Mouse (Mus musculus) C2C12 (cell line): ENCODE results near the gene Akap8l. TPM values are rescaled to one million over a fixed set of nuclear protein-coding genes. Genes with fewer than 3 reads are reported as not detected.

Experiments
- H3K27me3 ChIP-seq: one replicate; pipeline ENCODE4 v1.6.1; 2011; ENCODE audit not compliant: control insufficient read depth, insufficient read depth, insufficient read length
- H3K36me3 ChIP-seq: one replicate; pipeline ENCODE4 v1.6.1; 2011; ENCODE audit not compliant: control insufficient read depth, insufficient read depth
- H3K4me3 ChIP-seq: one replicate; pipeline ENCODE4 v1.5.1; 2011; ENCODE audit warnings: mild to moderate bottlenecking, control low read depth; ENCODE audit not compliant: poor library complexity, insufficient read depth, severe bottlenecking
- H3K79me2 ChIP-seq: one replicate; pipeline ENCODE4 v1.6.1; 2011; ENCODE audit not compliant: control insufficient read depth, insufficient read depth
- H3K79me3 ChIP-seq: one replicate; pipeline ENCODE4 v1.6.1; 2011; ENCODE audit warnings: low read depth, control low read depth
- H3ac ChIP-seq: one replicate; pipeline ENCODE3; 2011; ENCODE audit warnings: low read depth; ENCODE audit not compliant: control insufficient read depth, insufficient read length
- CEBPB ChIP-seq: IDR thresholded peaks from one replicate; pipeline ENCODE4 v1.6.1; 2011; ENCODE audit warnings: low read depth, mild to moderate bottlenecking, control low read depth, moderate library complexity
- CTCF ChIP-seq: IDR thresholded peaks from one replicate; pipeline ENCODE4 v1.5.1; 2011; ENCODE audit not compliant: control insufficient read depth, insufficient read depth, insufficient read length
- FOSL1 ChIP-seq: IDR thresholded peaks from one replicate; pipeline ENCODE4 v1.8.0; 2011; ENCODE audit warnings: mild to moderate bottlenecking, low read length; ENCODE audit not compliant: poor library complexity, insufficient read depth, severe bottlenecking
- MAX ChIP-seq: IDR thresholded peaks from one replicate; pipeline ENCODE4 v1.6.1; 2011; ENCODE audit warnings: mild to moderate bottlenecking, control low read depth
- MYOD1 ChIP-seq: IDR thresholded peaks from one replicate; pipeline ENCODE4 v1.6.1; 2011; ENCODE audit warnings: low read depth; ENCODE audit not compliant: control insufficient read depth, insufficient read length
- MYOG ChIP-seq: IDR thresholded peaks from one replicate; pipeline ENCODE4 v1.6.1; 2011; ENCODE audit not compliant: control insufficient read depth, insufficient read length; ENCODE audit errors: extremely low read depth
- USF1 ChIP-seq: IDR thresholded peaks from one replicate; pipeline ENCODE4 v1.6.1; 2011; ENCODE audit warnings: low read depth, mild to moderate bottlenecking, control low read depth, moderate library complexity
- polyA plus RNA-seq: library from polyadenylated mRNA; unstranded; fragments of >200 nt; fragmentation: generic; extraction: Trizol; gene quantifications from one replicate; pipeline ENCODE4 v1.2.1, GENCODE M21; 2012; ENCODE audit warnings: missing spikeins

The Akap8l gene
- polyA plus RNA-seq, 1 experiment = 10.9 TPM

GRCm38 (mm10) chr17:32376475-32376874 is 26.1 kb upstream of the Akap8l start:
- no peak overlapping the region for H3K4me3 ChIP-seq
- H3K79me2 ChIP-seq = no peaks in the 10 kb centered on the region
- no peaks in the 10 kb centered on the region for H3K79me3 ChIP-seq
- H3K36me3 ChIP-seq = no peaks in the 10 kb centered on the region
- H3K27me3 ChIP-seq = no peaks in the 10 kb centered on the region
- H3ac ChIP-seq = no peak overlapping the region
- TF ChIP-seq FOSL1 (no peak), CEBPB (no peak), USF1 (no peak), CTCF (no peak), MAX (no peak), MYOD1 (no peak), MYOG (no peak)

DNA sequence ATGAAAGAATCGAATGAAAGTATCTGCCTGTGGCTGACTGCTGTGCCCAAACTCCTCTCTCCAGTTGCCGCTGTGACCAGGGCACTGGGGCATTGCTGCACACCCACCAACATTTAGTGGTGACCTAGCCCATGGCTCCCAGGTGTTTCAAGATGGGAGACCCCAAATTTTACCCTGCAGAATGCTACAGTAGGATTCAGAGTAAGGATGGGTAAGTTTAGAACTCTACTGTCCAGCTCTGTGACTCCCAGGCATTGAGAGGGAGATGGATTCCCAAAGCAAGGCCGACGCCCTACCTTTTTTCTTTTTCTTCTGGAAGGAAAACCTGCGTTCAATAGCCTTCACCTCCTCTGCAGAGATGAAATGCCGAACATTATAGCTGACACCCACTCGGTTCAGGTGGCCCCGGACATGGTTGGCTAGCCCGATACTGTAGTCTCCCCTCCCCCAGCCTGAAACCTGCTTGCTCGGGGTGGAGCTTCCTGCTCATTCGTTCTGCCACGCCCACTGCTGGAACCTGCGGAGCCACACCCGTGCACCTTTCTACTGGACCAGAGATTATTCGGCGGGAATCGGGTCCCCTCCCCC is 18.7 kb upstream of the Akap8l start:
- no peak overlapping the region for H3ac ChIP-seq
- peaks cover 1% of the 10 kb centered on the region for H3K79me2 ChIP-seq
- H3K79me3 ChIP-seq = peaks cover 2% of the 10 kb centered on the region
- H3K4me3 ChIP-seq = no peak overlapping the region
- H3K36me3 ChIP-seq = no peaks in the 10 kb centered on the region
- TF ChIP-seq MYOD1 = no peak
- no peak for TF ChIP-seq MYOG
- no peak for TF ChIP-seq FOSL1
- H3K27me3 ChIP-seq = no peaks in the 10 kb centered on the region

DNA sequence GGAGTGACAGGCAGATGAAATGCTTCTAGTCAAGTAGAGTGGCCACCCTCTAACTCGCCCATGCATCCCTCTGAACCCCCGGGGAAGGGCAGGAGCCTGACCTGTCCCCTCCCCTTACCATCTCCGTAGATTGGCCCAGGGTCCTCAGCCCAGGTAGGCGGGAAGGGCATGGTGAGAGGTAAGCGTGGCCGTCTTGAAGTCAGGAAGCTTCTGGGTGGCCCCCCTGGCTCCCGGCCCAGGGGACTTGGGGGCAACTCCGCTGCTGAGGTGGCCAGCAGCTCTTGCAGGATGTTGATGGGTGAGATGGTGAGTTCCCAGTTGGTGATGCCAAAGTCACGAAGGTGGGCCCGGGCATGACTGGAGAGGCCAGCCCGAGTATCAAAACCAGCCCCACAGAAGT is 17.3 kb upstream of the Akap8l start:
- H3ac ChIP-seq = no peak overlapping the region
- H3K36me3 ChIP-seq = no peaks in the 10 kb centered on the region
- no peak overlapping the region for H3K4me3 ChIP-seq
- no peak for TF ChIP-seq CEBPB
- no peak for TF ChIP-seq MYOD1
- no peak for TF ChIP-seq CTCF
- TF ChIP-seq USF1 = no peak
- no peak for TF ChIP-seq MYOG
- TF ChIP-seq MAX = no peak
- no peak for TF ChIP-seq FOSL1
- no peaks in the 10 kb centered on the region for H3K27me3 ChIP-seq
- peaks cover 15% of the 10 kb centered on the region for H3K79me2 ChIP-seq
- H3K79me3 ChIP-seq = peaks cover 12% of the 10 kb centered on the region

GRCm38 (mm10) chr17:32365296-32365695 is 14.9 kb upstream of the Akap8l start:
- H3K4me3 ChIP-seq = no peak overlapping the region
- peaks cover 19% of the 10 kb centered on the region for H3K36me3 ChIP-seq
- TF ChIP-seq USF1 = no peak
- TF ChIP-seq MYOG = no peak
- TF ChIP-seq MAX = no peak
- TF ChIP-seq CTCF = no peak
- TF ChIP-seq FOSL1 = no peak
- no peak for TF ChIP-seq MYOD1
- H3K79me2 ChIP-seq = peaks cover 32% of the 10 kb centered on the region
- H3ac ChIP-seq = no peak overlapping the region
- H3K27me3 ChIP-seq = no peaks in the 10 kb centered on the region
- H3K79me3 ChIP-seq = peaks cover 27% of the 10 kb centered on the region

- Histone ChIP-seq H3K4me3 (peak overlapping the region; percentile 86), H3ac (no peak overlapping the region), H3K79me3 (peaks cover 27% of the 10 kb centered on the region), H3K79me2 (peaks cover 32% of the 10 kb centered on the region), H3K36me3 (peaks cover 20% of the 10 kb centered on the region), H3K27me3 (no peaks in the 10 kb centered on the region)
- TF ChIP-seq FOSL1 = no peak
- TF ChIP-seq MYOD1 = no peak
- no peak for TF ChIP-seq MAX
- TF ChIP-seq MYOG = no peak
- TF ChIP-seq CTCF = no peak
- no peak for TF ChIP-seq CEBPB
- TF ChIP-seq USF1 = no peak
These were observed 14.4 kb upstream of the Akap8l start for GRCm38 (mm10) chr17:32364850-32365249.

DNA sequence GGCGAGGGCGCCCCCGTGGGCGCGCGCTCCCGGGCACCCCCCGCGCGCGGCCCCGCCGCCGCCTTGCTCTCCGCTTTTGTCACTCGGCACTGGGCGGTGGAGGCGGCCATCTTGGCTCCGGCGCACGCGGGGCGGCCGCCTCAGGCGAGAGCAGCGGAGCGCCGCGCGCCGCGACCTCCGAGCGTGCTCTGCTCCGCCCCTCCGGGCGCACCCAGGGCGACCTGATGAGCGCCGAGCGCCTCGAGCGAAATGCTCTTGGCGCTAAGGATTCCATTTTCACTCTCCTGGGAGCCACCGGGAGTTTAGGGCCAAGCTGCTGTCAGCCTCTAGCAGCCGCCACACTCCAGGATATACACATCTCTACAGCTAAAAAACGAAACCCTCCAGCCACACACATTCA is 13.9 kb upstream of the Akap8l start:
- H3K27me3 ChIP-seq = no peaks in the 10 kb centered on the region
- peaks cover 24% of the 10 kb centered on the region for H3K36me3 ChIP-seq
- peak overlapping the region; percentile 98 for H3ac ChIP-seq
- H3K79me2 ChIP-seq = peaks cover 32% of the 10 kb centered on the region
- peak; percentile 97 for TF ChIP-seq MAX
- no peak for TF ChIP-seq USF1
- H3K4me3 ChIP-seq = peak overlapping the region; percentile 86
- peaks cover 27% of the 10 kb centered on the region for H3K79me3 ChIP-seq
